Mouse (Mus musculus): ENCODE data around the gene Rnf8.

DNA sequence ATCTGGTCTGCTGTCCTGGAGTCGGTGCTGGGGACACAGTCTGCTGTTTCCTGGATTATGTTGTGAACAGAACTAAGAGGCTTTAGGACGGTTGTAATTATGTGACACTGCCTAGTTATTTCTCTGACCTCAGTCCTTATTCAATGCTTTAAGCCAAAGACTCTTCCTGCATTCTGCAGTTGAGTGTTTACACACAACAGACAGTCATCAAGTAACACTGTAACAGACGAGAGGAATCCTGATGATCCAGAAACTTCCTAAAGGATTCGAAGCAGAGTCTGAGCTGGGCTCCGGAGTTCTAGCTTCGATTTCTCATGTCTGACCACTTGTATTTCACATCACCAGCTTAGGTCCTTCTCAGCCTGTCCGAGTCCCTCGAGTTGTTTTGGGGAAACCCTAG, 63.9 kb downstream of the Rnf8 start:
- TF ChIP-seq POLR2A (IDR thresholded peaks at IDR 0.05; ENCODE audit: borderline replicate concordance, insufficient read depth, low read length): no peak
- TF ChIP-seq CTCF (IDR thresholded peaks at IDR 0.05; ENCODE audit: borderline replicate concordance, insufficient read depth, low read depth, low read length): no peak

Data from cerebellum, adult 2 months (tissue).